Mouse (Mus musculus) lung, embryonic 16.5 days (tissue): ENCODE measurements at regions not wholly inside any gene's neighbourhood (a gene's known extent, or its start where the extent isn't known, plus 50 kb on each side); places are given as distances from the start of the nearest gene placed in this dataset.
A peak's percentile ranks its signal among the peaks of the same experiment; 100 is the strongest.

Source experiments
- ATAC-seq: fragments of 200-750 bp; cut with Nextera tagmentation; 2 replicates; pipeline ENCODE4 v1.8.0; 2017; ENCODE audit warnings: low read depth, mild to moderate bottlenecking, moderate library complexity
- H3K27ac ChIP-seq: fragments of 300-500 bp; sonication (generic); 2 replicates; pipeline ENCODE4 v1.5.1; 2014; ENCODE audit warnings: mild to moderate bottlenecking, control low read depth, low read length
- H3K27me3 ChIP-seq: fragments of 300-500 bp; sonication (generic); 2 replicates; pipeline ENCODE4 v1.6.1; 2014; ENCODE audit warnings: low read depth, low read length, mixed read lengths; ENCODE audit not compliant: control insufficient read depth, insufficient read depth
- H3K36me3 ChIP-seq: fragments of 300-500 bp; sonication (generic); 2 replicates; pipeline ENCODE4 v1.6.1; 2014; ENCODE audit warnings: low read length; ENCODE audit not compliant: control insufficient read depth, insufficient read depth
- H3K4me1 ChIP-seq: fragments of 300-500 bp; sonication (generic); replicated peaks from 2 replicates; pipeline ENCODE4 v1.6.1; 2014; ENCODE audit warnings: low read length, mixed read lengths; ENCODE audit not compliant: control insufficient read depth, insufficient read depth
- H3K4me2 ChIP-seq: fragments of 300-500 bp; sonication (generic); 2 replicates; pipeline ENCODE4 v1.6.1; 2014; ENCODE audit warnings: low read depth, low read length, control low read depth
- H3K4me3 ChIP-seq: fragments of 300-500 bp; sonication (generic); 2 replicates; pipeline ENCODE4 v1.5.1; 2014; ENCODE audit warnings: mild to moderate bottlenecking, low read length, control low read depth
- H3K9ac ChIP-seq: fragments of 300-500 bp; sonication (generic); 2 replicates; pipeline ENCODE4 v1.6.1; 2014; ENCODE audit warnings: low read length, control low read depth
- H3K9me3 ChIP-seq: fragments of 300-500 bp; sonication (generic); 2 replicates; pipeline ENCODE4 v1.6.1; 2016; ENCODE audit warnings: low read length; ENCODE audit not compliant: control insufficient read depth
- WGBS: fragments of 180-500 bp; shearing (Covaris S2); extraction: QIAGEN DNeasy Blood & Tissue Kit; methylation state at CpG from one replicate; pipeline ENCODE4 v1.1.7; 2014; 5-methylcytosine and 5-hydroxymethylcytosine counted together

DNA sequence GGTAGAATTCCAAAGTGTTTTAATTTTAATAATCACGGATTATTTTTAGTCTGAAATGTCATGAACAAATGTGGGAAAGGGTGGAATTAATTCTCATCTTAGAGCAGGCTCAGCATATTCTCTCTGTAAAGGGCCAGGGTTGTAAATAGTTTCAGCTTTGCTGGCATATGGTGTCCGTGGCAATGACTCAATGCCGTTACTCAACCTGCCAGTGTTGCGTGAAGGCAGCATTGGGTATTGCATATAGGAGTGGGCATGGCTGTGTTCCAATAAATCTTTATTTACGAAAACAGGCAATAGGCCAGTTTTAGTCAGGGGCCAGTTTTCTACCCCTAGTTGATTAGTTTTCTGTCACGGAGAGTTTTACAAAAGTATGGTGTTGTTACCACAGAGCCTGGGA, 81.1 kb upstream of the Ptch1 start:
- H3K27me3 ChIP-seq: no peaks in the 10 kb centered on the region
- no peak overlapping the region for H3K9ac ChIP-seq
- H3K4me2 ChIP-seq: no peak overlapping the region
- H3K27ac ChIP-seq: no peak overlapping the region
- H3K36me3 ChIP-seq: no peaks in the 10 kb centered on the region
- H3K4me3 ChIP-seq: no peak overlapping the region
- ATAC-seq: no peak
- no peaks in the 10 kb centered on the region for H3K4me1 ChIP-seq
- no peaks in the 10 kb centered on the region for H3K9me3 ChIP-seq
- 82% methylated on average over 6 of the region's 6 CpGs for WGBS

DNA sequence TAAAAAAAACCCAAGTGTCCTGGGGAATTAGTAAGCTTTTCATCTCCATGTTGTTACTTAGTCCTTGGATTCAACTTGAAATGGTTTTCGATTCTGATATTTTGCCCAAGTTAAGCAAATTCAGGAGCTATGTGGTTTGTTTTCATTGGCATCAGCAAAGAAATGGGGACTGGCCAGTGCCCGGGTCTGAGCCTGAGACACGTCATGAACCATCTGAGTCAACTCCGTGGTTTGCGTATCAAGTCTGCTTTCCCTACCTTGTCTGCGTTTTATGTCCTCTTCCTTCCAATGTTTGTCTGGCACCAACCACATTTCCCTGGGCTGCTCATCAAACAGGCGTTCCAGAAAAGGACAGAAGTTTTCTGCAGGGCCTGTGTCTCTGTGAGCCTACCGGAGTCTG, 83.7 kb upstream of the Ptch1 start:
- H3K27me3 ChIP-seq: no peaks in the 10 kb centered on the region
- no peaks in the 10 kb centered on the region for H3K4me1 ChIP-seq
- H3K27ac ChIP-seq: no peak overlapping the region
- no peak overlapping the region for H3K4me2 ChIP-seq
- H3K36me3 ChIP-seq: no peaks in the 10 kb centered on the region
- WGBS: 78% methylated on average over 8 of the region's 8 CpGs
- ATAC-seq: no peak
- H3K9me3 ChIP-seq: no peaks in the 10 kb centered on the region
- no peak overlapping the region for H3K4me3 ChIP-seq
- H3K9ac ChIP-seq: no peak overlapping the region

DNA sequence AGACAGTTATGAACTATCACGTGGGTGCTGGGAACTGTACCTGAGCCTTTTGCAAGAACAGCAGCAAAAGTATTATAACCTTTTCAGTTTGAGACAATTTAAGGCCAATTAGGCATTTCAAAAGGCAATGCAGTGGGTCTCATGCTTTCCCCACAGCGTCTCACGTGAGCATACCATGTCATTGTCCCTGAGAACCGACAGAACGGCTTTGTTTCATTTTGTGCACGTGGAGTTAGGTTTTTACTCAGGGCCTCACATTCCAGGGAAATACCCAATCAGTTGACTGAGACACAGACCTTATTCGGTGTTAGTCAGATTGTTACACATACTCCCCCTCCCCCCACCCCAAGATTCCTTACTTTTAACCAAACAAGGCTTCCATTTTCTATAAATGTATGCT, 86.0 kb upstream of the Ptch1 start:
- no peak for ATAC-seq
- H3K4me1 ChIP-seq: no peaks in the 10 kb centered on the region

DNA sequence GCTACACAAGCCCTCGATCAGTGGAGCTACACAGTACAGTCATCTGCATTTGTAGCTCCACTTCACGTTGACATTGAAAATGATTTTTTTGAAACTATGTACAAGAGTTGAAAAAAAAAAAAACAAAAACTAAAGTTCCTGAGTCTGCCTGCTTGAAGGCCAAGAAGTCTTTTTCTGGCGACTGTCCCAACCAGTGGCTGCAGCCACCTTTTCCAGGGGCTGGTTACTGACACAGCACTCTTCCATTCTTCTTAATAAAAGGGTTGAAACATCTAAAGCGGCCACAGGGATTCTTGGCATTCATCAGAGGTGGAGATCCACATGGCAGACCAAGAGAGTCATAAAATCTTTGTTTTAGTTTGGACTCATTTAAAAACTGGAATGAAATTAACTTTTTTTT, 87.0 kb upstream of the Ptch1 start:
- no peak for ATAC-seq
- WGBS: 54% methylated on average over 4 of the region's 4 CpGs
- H3K27me3 ChIP-seq: no peaks in the 10 kb centered on the region
- H3K4me2 ChIP-seq: no peak overlapping the region
- peaks cover 2% of the 10 kb centered on the region for H3K4me1 ChIP-seq
- H3K36me3 ChIP-seq: no peaks in the 10 kb centered on the region
- H3K27ac ChIP-seq: no peak overlapping the region
- H3K4me3 ChIP-seq: no peak overlapping the region
- H3K9me3 ChIP-seq: no peaks in the 10 kb centered on the region
- H3K9ac ChIP-seq: no peak overlapping the region

More for the DNA sequence above, 86.0 kb upstream of the Ptch1 start:
- H3K27me3 ChIP-seq: no peaks in the 10 kb centered on the region
- H3K4me2 ChIP-seq: no peak overlapping the region
- no peak overlapping the region for H3K4me3 ChIP-seq
- no peaks in the 10 kb centered on the region for H3K9me3 ChIP-seq
- H3K36me3 ChIP-seq: no peaks in the 10 kb centered on the region
- no peak overlapping the region for H3K27ac ChIP-seq
- WGBS: 80% methylated on average over 7 of the region's 7 CpGs
- no peak overlapping the region for H3K9ac ChIP-seq

DNA sequence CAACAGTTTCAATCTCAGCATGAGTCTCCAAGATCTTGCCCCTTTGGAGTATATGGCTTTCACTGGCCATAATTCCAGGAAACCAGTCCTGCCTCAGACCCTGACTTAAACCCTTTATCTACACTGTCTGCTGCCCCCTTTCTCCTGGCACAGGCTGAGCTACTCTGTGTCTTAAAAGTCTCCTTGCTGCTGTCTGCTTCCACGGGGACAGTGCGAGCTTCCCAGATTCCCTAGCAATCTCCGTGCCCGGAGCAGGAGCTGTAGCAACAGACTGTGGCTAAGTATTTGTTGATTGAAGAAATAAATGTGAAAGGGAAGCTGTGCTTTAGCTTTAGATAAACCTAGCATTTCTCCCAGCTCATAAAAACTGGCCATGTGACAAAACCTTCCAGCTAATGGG, 95.2 kb upstream of the Ptch1 start:
- Histone ChIP-seq H3K4me1 (peaks cover 11% of the 10 kb centered on the region), H3K4me2 (no peak overlapping the region), H3K36me3 (no peaks in the 10 kb centered on the region), H3K27me3 (no peaks in the 10 kb centered on the region), H3K4me3 (no peak overlapping the region), H3K9me3 (no peaks in the 10 kb centered on the region), H3K27ac (no peak overlapping the region), H3K9ac (no peak overlapping the region)
- 22% methylated on average over 4 of the region's 4 CpGs for WGBS
- peak; percentile 49; the same call in 1 of the 2 replicates for ATAC-seq

DNA sequence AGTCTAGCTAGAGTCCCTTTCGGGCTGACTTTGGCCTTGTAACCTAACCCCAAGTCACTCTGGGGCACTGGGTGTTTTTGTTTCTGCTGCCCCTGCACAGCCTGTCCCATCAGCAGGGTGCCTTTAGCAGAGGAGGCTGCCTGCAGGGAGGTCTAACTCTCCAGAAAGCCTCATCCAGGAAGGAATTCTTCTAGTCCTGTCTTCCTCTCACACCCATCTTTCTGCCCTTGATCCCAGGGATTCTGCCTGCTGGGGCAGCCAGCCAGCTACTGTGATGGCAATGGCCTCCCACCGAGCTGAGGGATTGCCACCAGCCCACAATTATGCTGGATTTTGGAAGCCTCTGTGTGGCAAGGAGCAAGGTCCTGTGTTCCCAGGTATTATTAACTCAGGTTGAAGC, 95.6 kb upstream of the Ptch1 start:
- Histone ChIP-seq H3K9ac (no peak overlapping the region), H3K4me2 (no peak overlapping the region), H3K27me3 (no peaks in the 10 kb centered on the region), H3K9me3 (no peaks in the 10 kb centered on the region), H3K4me1 (peaks cover 11% of the 10 kb centered on the region), H3K36me3 (no peaks in the 10 kb centered on the region), H3K4me3 (no peak overlapping the region), H3K27ac (no peak overlapping the region)
- ATAC-seq: no peak
- 36% methylated on average over 2 of the region's 2 CpGs for WGBS

DNA sequence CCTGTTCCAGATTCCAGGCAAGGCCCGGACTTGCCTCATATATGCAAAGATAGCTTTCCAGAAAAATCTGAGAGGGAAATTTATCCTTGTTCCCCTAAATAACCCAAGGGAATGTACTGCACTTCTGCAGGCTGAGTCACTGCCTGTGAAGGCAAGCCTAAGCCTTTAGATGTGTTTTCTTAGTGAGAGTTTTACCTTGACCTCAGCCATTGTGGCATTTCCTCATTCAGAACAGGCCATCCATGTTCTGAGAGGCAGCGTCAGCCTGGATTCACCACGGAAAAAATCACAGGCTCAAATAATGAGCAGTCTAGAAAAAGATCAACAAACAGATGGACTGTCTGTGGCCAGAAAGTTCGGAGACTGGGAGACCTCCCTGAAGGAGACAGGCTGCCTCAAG, 99.0 kb upstream of the Ptch1 start:
- Histone ChIP-seq H3K4me1 (peaks cover 5% of the 10 kb centered on the region), H3K9ac (no peak overlapping the region), H3K4me2 (no peak overlapping the region), H3K36me3 (no peaks in the 10 kb centered on the region), H3K9me3 (no peaks in the 10 kb centered on the region), H3K27ac (no peak overlapping the region), H3K27me3 (no peaks in the 10 kb centered on the region), H3K4me3 (no peak overlapping the region)
- 42% methylated on average over 4 of the region's 4 CpGs for WGBS
- ATAC-seq: no peak

DNA sequence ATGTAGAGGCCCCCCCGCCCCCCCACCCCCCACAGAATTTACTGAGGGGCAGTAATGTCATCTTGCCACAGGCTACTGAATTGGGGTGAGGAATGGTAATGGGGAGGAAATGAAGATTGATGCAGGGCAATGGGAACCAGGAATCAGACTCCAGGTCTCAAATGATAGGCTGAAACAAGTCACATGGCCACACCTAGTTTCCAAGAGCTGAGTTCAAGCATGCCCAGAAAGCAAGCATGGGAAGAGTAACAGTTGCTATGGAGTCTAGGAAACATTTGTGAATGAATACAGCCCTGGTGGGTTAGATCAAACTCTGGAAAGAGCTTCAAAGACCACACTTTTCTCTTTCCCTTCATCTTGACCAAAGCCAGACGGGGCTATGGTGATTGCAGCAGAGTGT, 104.3 kb upstream of the Ptch1 start:
- peaks cover 4% of the 10 kb centered on the region; the same call in 1 of the 2 replicates for H3K4me1 ChIP-seq
- no peaks in the 10 kb centered on the region for H3K27me3 ChIP-seq
- H3K27ac ChIP-seq: peak overlapping the region; percentile 10
- H3K9me3 ChIP-seq: no peaks in the 10 kb centered on the region
- H3K36me3 ChIP-seq: no peaks in the 10 kb centered on the region
- ATAC-seq: no peak
- H3K4me3 ChIP-seq: no peak overlapping the region
- H3K9ac ChIP-seq: no peak overlapping the region
- H3K4me2 ChIP-seq: no peak overlapping the region
- 48% methylated on average over 2 of the region's 2 CpGs for WGBS

DNA sequence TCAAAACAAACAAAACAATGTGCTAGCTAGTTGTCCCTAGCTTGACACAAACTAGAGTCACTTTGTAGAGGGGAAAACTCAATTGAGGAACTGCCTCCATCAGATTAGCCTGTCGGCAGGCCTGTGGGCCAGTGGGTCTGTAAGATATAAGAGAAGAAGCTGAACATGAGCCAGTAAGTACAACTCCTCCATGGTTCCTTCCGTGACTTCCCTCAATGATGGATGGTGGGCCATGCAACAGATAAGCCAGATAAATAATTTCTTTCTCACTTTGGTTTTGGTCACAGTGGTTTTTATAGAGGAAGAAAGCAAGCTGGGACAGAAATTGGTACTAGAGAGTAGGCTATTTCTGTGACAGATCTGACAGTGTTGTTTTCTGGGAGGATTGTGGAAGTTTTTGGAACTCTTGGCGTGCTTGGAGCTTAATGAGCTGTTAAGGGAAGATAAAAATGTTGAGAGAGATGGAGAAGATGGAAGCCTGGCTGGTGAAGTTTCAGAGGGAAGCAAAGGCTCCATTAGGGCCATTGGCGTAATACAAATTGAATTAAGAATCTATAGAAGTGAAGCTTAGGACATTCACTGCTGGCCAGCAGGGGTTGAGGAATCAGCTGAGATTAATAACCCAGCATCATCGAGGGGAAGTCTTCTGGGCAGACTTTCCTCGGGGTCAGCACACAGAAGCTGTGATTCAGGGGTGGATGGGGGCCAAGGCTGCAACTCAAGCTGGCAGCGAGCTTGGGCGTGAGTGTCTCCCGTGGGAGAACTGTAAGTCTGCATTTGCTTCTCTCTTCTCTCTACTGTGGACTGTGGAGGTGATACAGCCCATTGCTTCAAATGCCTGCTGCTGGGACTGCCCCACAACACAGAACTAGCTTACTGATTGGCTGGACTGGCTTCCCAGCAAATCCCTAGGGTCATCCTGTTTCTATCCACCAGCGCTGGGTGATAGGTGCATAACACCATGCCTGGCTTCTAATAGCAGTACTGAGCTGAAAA, 105.2 kb upstream of the Ptch1 start:
- no peaks in the 10 kb centered on the region for H3K27me3 ChIP-seq
- H3K9me3 ChIP-seq: no peaks in the 10 kb centered on the region
- H3K36me3 ChIP-seq: no peaks in the 10 kb centered on the region
- peak overlapping the region; percentile 4; the same call in 1 of the 2 replicates for H3K4me2 ChIP-seq
- H3K9ac ChIP-seq: no peak overlapping the region
- H3K27ac ChIP-seq: peak overlapping the region; percentile 10
- ATAC-seq: peak; percentile 89
- peaks cover 4% of the 10 kb centered on the region; the same call in 1 of the 2 replicates for H3K4me1 ChIP-seq
- 50% methylated on average over 10 of the region's 10 CpGs for WGBS
- H3K4me3 ChIP-seq: no peak overlapping the region
